Mouse (Mus musculus) ES-E14 (cell line): ENCODE measurements at regions not wholly inside any gene's neighbourhood (a gene's known extent, or its start where the extent isn't known, plus 50 kb on each side); places are given as distances from the start of the nearest gene placed in this dataset.
A peak's percentile ranks its signal among the peaks of the same experiment; 100 is the strongest.
"Not testable (repeated sequence)": the region's sequence is repeated elsewhere in the genome, so short reads cannot be mapped to it uniquely, and the experiment has no call there.

Source experiments
- DNase-seq: peaks from one replicate; pipeline ENCODE4 v3.0.0-alpha.2; 2013; ENCODE audit warnings: low read depth, low spot score
- H3K27ac ChIP-seq: 2 replicates; pipeline ENCODE4 v1.5.1; 2012; ENCODE audit warnings: low read depth, mild to moderate bottlenecking, low read length, moderate library complexity, mixed read lengths; ENCODE audit not compliant: poor library complexity, insufficient read depth, severe bottlenecking
- H3K36me3 ChIP-seq: 2 replicates; pipeline ENCODE4 v1.6.1; 2012; ENCODE audit warnings: mild to moderate bottlenecking, low read length, moderate library complexity, mixed read lengths; ENCODE audit not compliant: control insufficient read depth, poor library complexity, insufficient read depth, severe bottlenecking
- H3K4me1 ChIP-seq, 2 experiments: fragments of 150-350 bp in 1 of 2; sonication (generic) in 1 of 2; 2 replicates each; pipeline ENCODE4 v1.6.1; 2012; ENCODE audit warnings: low read length in 2 of 2, mild to moderate bottlenecking in 1 of 2, mixed read lengths in 1 of 2; ENCODE audit not compliant: control insufficient read depth in 2 of 2, insufficient read depth in 2 of 2, poor library complexity in 1 of 2
- H3K4me3 ChIP-seq, 2 experiments: fragments of 150-350 bp in 1 of 2; sonication (generic) in 1 of 2; 2 replicates each; pipeline ENCODE4 v1.5.1; 2012; ENCODE audit warnings: low read length in 2 of 2, low read depth in 1 of 2, mild to moderate bottlenecking in 1 of 2, mixed read lengths in 1 of 2; ENCODE audit not compliant: insufficient read depth in 1 of 2, poor library complexity in 1 of 2, severe bottlenecking in 1 of 2
- H3K9ac ChIP-seq: 2 replicates; pipeline ENCODE4 v1.6.1; 2012; ENCODE audit warnings: low read depth, mild to moderate bottlenecking, low read length, mixed read lengths; ENCODE audit not compliant: poor library complexity, insufficient read depth, severe bottlenecking
- H3K9me3 ChIP-seq: fragments of 150-350 bp; sonication (generic); 2 replicates; pipeline ENCODE4 v1.6.1; 2012; ENCODE audit warnings: low read depth, mild to moderate bottlenecking, low read length; ENCODE audit not compliant: control insufficient read depth, insufficient read depth
- CHD2 ChIP-seq: IDR thresholded peaks from 2 replicates; pipeline ENCODE4 v1.6.1; 2014; ENCODE audit warnings: mild to moderate bottlenecking, low read depth, low read length, inconsistent platforms
- HCFC1 ChIP-seq: IDR thresholded peaks from 2 replicates; pipeline ENCODE4 v1.6.1; 2012; ENCODE audit warnings: low read length, inconsistent platforms, borderline replicate concordance; ENCODE audit not compliant: insufficient read depth
- MAFK ChIP-seq: IDR thresholded peaks from 2 replicates; pipeline ENCODE4 v1.6.1; 2014; ENCODE audit warnings: mild to moderate bottlenecking, low read depth, low read length, inconsistent platforms; ENCODE audit not compliant: insufficient read depth
- ZC3H11A ChIP-seq: IDR thresholded peaks from 2 replicates; pipeline ENCODE4 v1.6.1; 2012; ENCODE audit warnings: low read depth, mild to moderate bottlenecking, inconsistent platforms, low read length, borderline replicate concordance
- ZNF384 ChIP-seq: IDR thresholded peaks from 2 replicates; pipeline ENCODE4 v1.6.1; 2012; ENCODE audit warnings: low read depth, low read length, inconsistent platforms
- in situ Hi-C, 2 experiments: fragments of 600-800 bp; cut with MboI; formaldehyde crosslinking; loops; one replicate each; pipeline ENCODE4 v1.15.1; 2025; ENCODE audit warnings: low sequenced_read_pairs in 2 of 2, inconsistent platforms in 1 of 2; ENCODE audit not compliant: unreplicated experiment in 2 of 2

DNA sequence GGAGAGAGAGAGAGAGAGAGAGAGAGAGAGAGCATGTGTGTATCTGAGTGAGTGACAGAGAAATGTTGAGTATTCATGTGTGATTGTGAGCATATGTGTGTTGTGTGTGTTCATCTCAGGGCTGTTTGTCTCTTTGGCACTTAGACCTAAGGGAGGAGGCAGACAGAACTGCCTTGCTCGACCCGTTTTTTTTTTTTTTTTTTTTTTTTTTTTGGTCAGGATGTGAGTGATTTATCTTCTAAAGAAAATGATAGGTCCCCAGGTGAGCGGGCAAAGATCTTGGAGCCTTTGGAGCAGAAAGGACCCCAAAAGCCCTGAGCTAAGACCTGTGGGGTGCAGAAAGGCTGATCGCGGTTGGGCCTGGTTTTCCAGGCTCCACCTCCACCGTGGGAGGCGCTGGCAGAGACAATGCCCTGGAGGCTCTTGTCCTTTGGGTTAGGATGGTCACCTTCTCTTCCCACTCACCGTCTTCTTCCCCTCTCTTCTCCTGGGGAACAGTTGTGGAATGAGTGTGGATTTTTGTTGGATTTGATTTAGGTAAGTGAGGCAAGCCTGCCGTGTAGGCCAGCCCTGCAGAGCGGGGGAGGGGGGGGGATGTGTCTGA lies 147.1 kb upstream of the Ttc29 start:
- in situ Hi-C loops: loop anchor here (10.0 to 25.0 kb wide), 3 partner anchors 59 to 399 kb away; no protein-coding TSS in a partner anchor
- Histone ChIP-seq H3K4me3 (peak overlapping the region; percentile 33 to 35), H3K36me3 (no peaks in the 10 kb centered on the region), H3K27ac (no peak overlapping the region), H3K4me1 (peaks cover 11 to 19% of the 10 kb centered on the region in 2 experiments), H3K9ac (no peak overlapping the region; the same call in 1 of the 2 replicates), H3K9me3 (no peaks in the 10 kb centered on the region)
- no peak for DNase-seq
- no peak for TF ChIP-seq HCFC1
- TF ChIP-seq ZNF384: peak; percentile 90

DNA sequence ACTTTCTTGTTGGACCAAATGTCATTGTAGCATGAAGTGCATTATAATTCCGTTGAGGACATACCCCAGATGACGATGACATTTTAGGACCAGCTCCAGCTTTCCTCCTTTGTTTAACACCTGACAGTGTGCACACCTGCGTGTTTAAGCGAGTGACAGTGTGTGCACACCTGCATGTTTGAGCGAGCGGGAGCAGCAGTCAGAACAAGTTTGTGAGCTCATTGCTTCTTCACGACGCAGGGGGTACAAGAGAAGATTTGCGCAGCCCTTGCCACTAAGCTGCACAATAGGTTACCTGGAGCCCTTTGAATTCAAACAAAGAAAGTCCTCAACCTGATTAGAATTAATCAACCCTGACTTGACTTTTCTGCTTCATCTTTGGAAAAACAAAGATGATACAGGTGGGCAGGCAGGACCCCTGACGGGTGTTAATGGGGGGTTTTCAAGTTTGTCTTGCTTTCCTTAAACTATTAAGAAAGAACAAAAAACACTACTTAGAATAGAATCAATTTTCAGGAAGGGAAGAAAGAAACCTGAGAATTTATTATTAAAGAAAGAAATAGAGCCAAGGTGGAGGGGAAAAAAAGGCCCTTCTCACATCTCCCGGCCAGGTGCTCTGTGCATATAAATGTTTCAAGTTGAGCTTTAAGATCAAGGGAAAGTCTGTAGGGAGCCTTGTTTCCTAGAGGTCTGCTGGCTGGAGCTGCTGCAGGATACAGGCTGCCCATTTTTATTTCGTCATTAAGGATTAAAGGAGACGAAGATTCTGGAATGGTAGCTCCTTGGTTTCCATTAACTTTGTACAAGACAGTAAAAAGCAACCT lies 144.8 kb upstream of the Ttc29 start:
- Histone ChIP-seq H3K4me3 (peak overlapping the region in 1 of 2 experiments; percentile 13; a peak in 1 of 4 replicates), H3K36me3 (peaks cover 2% of the 10 kb centered on the region; the same call in 1 of the 2 replicates), H3K9me3 (no peaks in the 10 kb centered on the region), H3K4me1 (peaks cover 14 to 19% of the 10 kb centered on the region in 2 experiments), H3K9ac (no peak overlapping the region), H3K27ac (peak overlapping the region; percentile 9; the same call in 1 of the 2 replicates)
- TF ChIP-seq ZNF384 (no peak), HCFC1 (no peak), MAFK (no peak), CHD2 (0 out of 2 replicates have a peak, but pooled peaks have one; percentile 59), ZC3H11A (no peak)
- in situ Hi-C loops: loop anchor here (10.0 to 25.0 kb wide), 3 partner anchors 57 to 397 kb away; no protein-coding TSS in a partner anchor
- peak; percentile 78 for DNase-seq

DNA sequence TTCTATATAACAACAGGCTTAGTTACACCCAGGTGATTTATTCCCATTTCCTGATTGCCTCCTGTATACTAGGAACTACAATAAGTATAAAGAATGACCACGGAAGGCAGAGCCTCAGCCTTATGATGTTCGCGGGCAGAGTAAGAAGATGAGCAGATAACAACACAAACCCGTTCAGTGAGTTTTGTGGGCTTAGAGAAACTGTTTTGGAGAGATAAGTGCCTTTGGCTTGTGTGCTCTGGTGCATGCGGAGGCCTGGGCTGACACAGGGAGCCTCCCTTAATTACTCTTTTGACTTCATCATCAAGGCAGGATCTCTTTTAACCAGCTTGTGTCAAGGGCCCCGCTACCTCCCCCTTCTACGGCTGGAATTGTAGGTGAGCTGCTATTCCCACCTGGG lies 139.3 kb upstream of the Ttc29 start:
- H3K36me3 ChIP-seq: peaks cover 4% of the 10 kb centered on the region; the same call in 1 of the 2 replicates
- no peak overlapping the region for H3K4me3 ChIP-seq
- in situ Hi-C loops: loop anchor here in 1 of 2 experiments (25.0 kb wide), 1 partner anchor 388 kb away; no protein-coding TSS in a partner anchor
- H3K9ac ChIP-seq: no peak overlapping the region
- H3K9me3 ChIP-seq: no peaks in the 10 kb centered on the region
- TF ChIP-seq ZC3H11A: no peak
- DNase-seq: no peak
- no peak overlapping the region for H3K27ac ChIP-seq
- H3K4me1 ChIP-seq: peaks cover 2 to 7% of the 10 kb centered on the region in 2 experiments; a peak in 3 of 4 replicates

DNA sequence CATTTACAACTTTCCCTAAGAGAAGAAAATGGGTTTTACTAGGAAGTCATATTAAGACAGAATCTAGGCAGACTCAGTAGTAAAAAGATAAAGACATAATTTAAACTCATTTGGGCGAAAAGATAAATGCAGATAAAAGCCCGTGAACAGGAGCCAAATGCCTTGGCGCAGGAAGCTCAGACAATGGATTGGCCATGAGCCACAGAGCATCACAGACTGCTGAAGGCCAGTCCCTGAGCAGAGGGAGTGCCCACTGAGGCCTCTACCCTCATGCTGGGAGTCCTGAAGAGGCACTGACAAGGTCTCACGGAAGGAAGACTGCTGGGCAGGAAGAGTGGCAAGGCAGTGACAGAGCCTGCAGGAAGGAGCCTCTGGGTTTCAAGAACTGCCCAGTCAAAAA lies 136.0 kb upstream of the Ttc29 start:
- H3K9me3 ChIP-seq: no peaks in the 10 kb centered on the region
- H3K36me3 ChIP-seq: peaks cover 4% of the 10 kb centered on the region; the same call in 1 of the 2 replicates
- H3K27ac ChIP-seq: no peak overlapping the region
- DNase-seq: no peak
- H3K4me1 ChIP-seq: peaks cover 0 to 3% of the 10 kb centered on the region in 2 experiments; a peak in 2 of 4 replicates
- no peak overlapping the region for H3K9ac ChIP-seq
- no peak for TF ChIP-seq ZNF384
- TF ChIP-seq ZC3H11A: no peak
- TF ChIP-seq MAFK: no peak
- no peak for TF ChIP-seq CHD2
- no peak for TF ChIP-seq HCFC1
- in situ Hi-C loops: no loop called here
- H3K4me3 ChIP-seq: no peak overlapping the region

DNA sequence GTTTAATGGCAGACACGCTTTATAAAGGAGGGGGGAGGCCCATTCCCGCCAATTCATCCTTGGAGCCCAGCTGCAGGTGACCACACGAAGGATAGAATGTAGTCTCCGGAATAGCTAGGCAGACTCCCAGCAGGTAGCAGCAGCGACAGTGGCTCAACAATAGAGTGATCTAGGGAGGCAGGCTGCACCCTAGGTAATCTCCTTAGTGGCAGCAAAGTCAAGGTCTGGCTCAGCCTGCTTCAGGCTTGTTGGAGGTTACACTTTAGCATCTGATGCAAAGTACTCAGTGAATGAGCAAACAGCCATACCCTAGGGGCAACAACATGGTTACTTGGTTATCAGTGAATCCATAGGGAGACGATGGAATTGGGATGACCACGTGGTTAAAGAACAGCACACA lies 131.7 kb upstream of the Ttc29 start:
- H3K9ac ChIP-seq, H3K9me3 ChIP-seq, DNase-seq, H3K36me3 ChIP-seq, H3K4me1 ChIP-seq, H3K4me3 ChIP-seq, H3K27ac ChIP-seq, in situ Hi-C loops: not testable (repeated sequence)
